Mouse (Mus musculus): ENCODE data around the gene Ociad2.
A peak's percentile ranks its signal among the peaks of the same experiment; 100 is the strongest.

DNA sequence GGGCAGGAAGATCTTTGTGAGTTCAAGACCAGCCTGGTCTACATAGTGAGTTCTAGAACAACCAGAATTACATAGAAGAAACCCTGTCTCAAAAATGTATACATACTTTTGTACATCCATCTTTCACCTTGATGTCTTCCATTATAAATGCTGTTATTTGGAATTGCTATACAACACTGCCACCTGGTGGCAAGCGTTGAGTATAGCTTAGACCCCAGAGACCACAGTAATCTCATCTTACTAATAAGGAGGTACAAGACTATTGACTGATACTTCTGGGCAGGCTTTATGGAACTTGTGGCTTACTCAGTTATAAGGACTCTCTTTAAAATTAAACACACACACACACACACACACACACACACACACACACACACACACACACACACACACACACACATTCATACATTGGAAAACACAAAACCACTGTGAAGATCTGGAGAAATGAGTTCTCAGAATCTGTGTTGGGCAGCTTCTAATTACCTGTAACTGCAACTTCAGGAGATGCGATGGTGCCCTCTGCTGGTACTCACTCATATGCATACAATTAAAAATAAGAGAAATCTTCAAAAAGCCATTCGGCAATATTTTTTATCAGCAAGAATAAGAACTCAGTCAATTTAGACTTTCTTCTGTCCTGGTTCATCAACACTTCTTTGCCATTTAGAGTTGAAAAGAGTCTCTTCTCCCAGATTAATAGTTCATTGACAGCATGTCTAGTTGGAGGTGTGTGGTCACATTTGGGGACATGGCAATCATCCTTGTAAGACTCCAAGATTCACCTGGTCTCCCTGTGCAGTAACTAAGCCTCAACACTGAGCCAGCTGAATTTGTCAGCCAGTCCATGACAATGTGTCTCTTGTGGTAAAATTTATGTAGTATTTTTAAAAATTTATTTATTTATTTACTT is 42.2 kb upstream of the Ociad2 start:
- TF ChIP-seq CTCF (IDR thresholded peaks at IDR 0.05; ENCODE audit: low read depth, low read length), result peak; percentile 3; the same call in 1 of the 2 replicates
- TF ChIP-seq POLR2A (IDR thresholded peaks at IDR 0.05; ENCODE audit: extremely low read depth, insufficient read depth, low read length), result no peak
